Mouse (Mus musculus) MEL (cell line): ENCODE measurements around the gene Syne2. TPM values are rescaled to one million over a fixed set of nuclear protein-coding genes. Genes with fewer than 3 reads are reported as not detected.

ENCODE experiments used
- DNase-seq: peaks from one replicate; pipeline ENCODE4 v3.0.0; 2011; ENCODE audit warnings: low read depth, low spot score
- H3K27ac ChIP-seq: 2 replicates; pipeline ENCODE4 v1.5.1; 2012; ENCODE audit warnings: low read depth, mild to moderate bottlenecking, control low read depth, low read length, moderate library complexity; ENCODE audit not compliant: control insufficient read depth
- H3K27me3 ChIP-seq, 2 experiments: fragments of 150-350 bp in 1 of 2; sonication (generic) in 1 of 2; 2 replicates each; pipeline ENCODE4 v1.6.1; 2012; ENCODE audit warnings: low read length in 2 of 2, mild to moderate bottlenecking in 2 of 2, improper control_type of control experiment in 1 of 2, moderate library complexity in 1 of 2; ENCODE audit not compliant: insufficient read depth in 2 of 2, control insufficient read depth in 1 of 2
- H3K36me3 ChIP-seq, 2 experiments: 2 replicates each; pipeline ENCODE4 v1.6.1; 2012 to 2014; ENCODE audit warnings: low read length in 2 of 2, improper control_type of control experiment in 1 of 2, inconsistent platforms in 1 of 2, mild to moderate bottlenecking in 1 of 2; ENCODE audit not compliant: insufficient read depth in 2 of 2, control insufficient read depth in 1 of 2
- H3K4me1 ChIP-seq, 2 experiments: fragments of 150-350 bp in 1 of 2; sonication (generic) in 1 of 2; 2 replicates each; pipeline ENCODE4 v1.6.1; 2012; ENCODE audit warnings: low read length in 2 of 2, improper control_type of control experiment in 1 of 2, mild to moderate bottlenecking in 1 of 2; ENCODE audit not compliant: insufficient read depth in 2 of 2, control insufficient read depth in 1 of 2
- H3K4me3 ChIP-seq, 2 experiments: fragments of 150-350 bp in 1 of 2; sonication (generic) in 1 of 2; 2 replicates each; pipeline ENCODE4 v1.5.1; 2012; ENCODE audit warnings: low read depth in 2 of 2, low read length in 2 of 2, mild to moderate bottlenecking in 2 of 2, moderate library complexity in 2 of 2, control low read depth in 1 of 2, improper control_type of control experiment in 1 of 2; ENCODE audit not compliant: control insufficient read depth in 1 of 2, insufficient read depth in 1 of 2
- H3K79me2 ChIP-seq: 2 replicates; pipeline ENCODE4 v1.6.1; 2012; ENCODE audit warnings: mild to moderate bottlenecking, low read length, moderate library complexity; ENCODE audit not compliant: control insufficient read depth, poor library complexity, insufficient read depth
- H3K9ac ChIP-seq: 2 replicates; pipeline ENCODE4 v1.6.1; 2012; ENCODE audit warnings: low read depth, mild to moderate bottlenecking, control low read depth, low read length, moderate library complexity; ENCODE audit not compliant: control insufficient read depth, poor library complexity, severe bottlenecking
- H3K9me3 ChIP-seq: fragments of 150-350 bp; sonication (generic); replicated peaks from 2 replicates; pipeline ENCODE4 v1.6.1; 2012; ENCODE audit warnings: mild to moderate bottlenecking, low read length, improper control_type of control experiment, moderate library complexity; ENCODE audit not compliant: insufficient read depth
- BHLHE40 ChIP-seq: IDR thresholded peaks from 2 replicates; pipeline ENCODE4 v1.6.1; 2012; ENCODE audit warnings: low read depth, mild to moderate bottlenecking, inconsistent platforms, low read length, improper control_type of control experiment, borderline replicate concordance
- CHD1 ChIP-seq: IDR thresholded peaks from 2 replicates; pipeline ENCODE4 v1.6.1; 2012; ENCODE audit warnings: low read depth, mild to moderate bottlenecking, inconsistent platforms, low read length, improper control_type of control experiment
- CHD2 ChIP-seq: IDR thresholded peaks from 2 replicates; pipeline ENCODE4 v1.6.1; 2011; ENCODE audit warnings: low read length, improper control_type of control experiment
- ETS1 ChIP-seq: IDR thresholded peaks from 2 replicates; pipeline ENCODE4 v1.6.1; 2012; ENCODE audit warnings: low read depth, mild to moderate bottlenecking, inconsistent platforms, low read length, improper control_type of control experiment, moderate library complexity
- GABPA ChIP-seq: IDR thresholded peaks from 2 replicates; pipeline ENCODE4 v1.6.1; 2012; ENCODE audit warnings: low read depth, mild to moderate bottlenecking, inconsistent platforms, low read length, improper control_type of control experiment, moderate library complexity
- HCFC1 ChIP-seq: IDR thresholded peaks from 2 replicates; pipeline ENCODE4 v1.6.1; 2012; ENCODE audit warnings: low read depth, mild to moderate bottlenecking, inconsistent platforms, low read length, improper control_type of control experiment, moderate library complexity
- JUND ChIP-seq: IDR thresholded peaks from 2 replicates; pipeline ENCODE4 v1.6.1; 2011; ENCODE audit warnings: low read depth, mild to moderate bottlenecking, improper control_type of control experiment, low read length
- KAT2A ChIP-seq: conservative IDR thresholded peaks from 2 replicates; pipeline ENCODE4 v1.6.1; 2012; ENCODE audit warnings: low read depth, low read length, improper control_type of control experiment, inconsistent platforms
- MAFK ChIP-seq: IDR thresholded peaks from 2 replicates; pipeline ENCODE4 v1.6.1; 2011; ENCODE audit warnings: low read depth, mild to moderate bottlenecking, low read length, improper control_type of control experiment, borderline replicate concordance
- MAX ChIP-seq: IDR thresholded peaks from 2 replicates; pipeline ENCODE4 v1.6.1; 2011; ENCODE audit warnings: low read length, improper control_type of control experiment
- MAZ ChIP-seq: IDR thresholded peaks from 2 replicates; pipeline ENCODE4 v1.6.1; 2012; ENCODE audit warnings: low read depth, mild to moderate bottlenecking, inconsistent platforms, low read length, improper control_type of control experiment
- MXI1 ChIP-seq: IDR thresholded peaks from 2 replicates; pipeline ENCODE4 v1.6.1; 2011; ENCODE audit warnings: mild to moderate bottlenecking, low read depth, low read length, improper control_type of control experiment
- MYB ChIP-seq: IDR thresholded peaks from 2 replicates; pipeline ENCODE4 v1.6.1; 2011; ENCODE audit warnings: mild to moderate bottlenecking, low read depth, low read length, improper control_type of control experiment
- NRF1 ChIP-seq: IDR thresholded peaks from 2 replicates; pipeline ENCODE4 v1.6.1; 2014; ENCODE audit warnings: low read depth, mild to moderate bottlenecking, inconsistent platforms, low read length, improper control_type of control experiment, moderate library complexity; ENCODE audit not compliant: poor library complexity, insufficient read depth, severe bottlenecking
- POLR2A ChIP-seq, 2 experiments: IDR thresholded peaks; 2 replicates each; pipeline ENCODE4 v1.6.1; 2011 to 2012; ENCODE audit warnings: low read length in 2 of 2, mild to moderate bottlenecking in 2 of 2, control low read depth in 1 of 2, improper control_type of control experiment in 1 of 2, low read depth in 1 of 2, moderate library complexity in 1 of 2; ENCODE audit not compliant: control insufficient read depth in 1 of 2, insufficient read depth in 1 of 2, poor library complexity in 1 of 2
- POLR2AphosphoS2 ChIP-seq: IDR thresholded peaks from 2 replicates; pipeline ENCODE4 v1.6.1; 2011; ENCODE audit warnings: low read length, improper control_type of control experiment
- POLR2AphosphoS5 ChIP-seq: IDR thresholded peaks from 2 replicates; pipeline ENCODE4 v1.6.1; 2012; ENCODE audit warnings: low read depth, borderline replicate concordance, mild to moderate bottlenecking, inconsistent platforms, low read length, moderate library complexity, mixed read lengths
- RAD21 ChIP-seq: IDR thresholded peaks from 2 replicates; pipeline ENCODE4 v1.6.1; 2011; ENCODE audit warnings: mild to moderate bottlenecking, low read depth, low read length, improper control_type of control experiment
- RCOR1 ChIP-seq: IDR thresholded peaks from 2 replicates; pipeline ENCODE4 v1.6.1; 2012; ENCODE audit warnings: low read depth, mild to moderate bottlenecking, inconsistent platforms, low read length, improper control_type of control experiment
- SMC3 ChIP-seq: IDR thresholded peaks from 2 replicates; pipeline ENCODE4 v1.6.1; 2011; ENCODE audit warnings: low read depth, low read length, improper control_type of control experiment
- UBTF ChIP-seq: IDR thresholded peaks from 2 replicates; pipeline ENCODE4 v1.6.1; 2012; ENCODE audit warnings: low read depth, mild to moderate bottlenecking, inconsistent platforms, low read length, improper control_type of control experiment, moderate library complexity, borderline replicate concordance; ENCODE audit not compliant: insufficient read depth
- USF2 ChIP-seq, 2 experiments: IDR thresholded peaks; 2 replicates each; pipeline ENCODE4 v1.6.1; 2011 to 2012; ENCODE audit warnings: improper control_type of control experiment in 2 of 2, low read length in 2 of 2, borderline replicate concordance in 1 of 2, inconsistent platforms in 1 of 2, low read depth in 1 of 2, mild to moderate bottlenecking in 1 of 2; ENCODE audit not compliant: insufficient read depth in 1 of 2
- ZC3H11A ChIP-seq: IDR thresholded peaks from 2 replicates; pipeline ENCODE4 v1.6.1; 2012; ENCODE audit warnings: low read depth, mild to moderate bottlenecking, inconsistent platforms, low read length, improper control_type of control experiment
- ZMIZ1 ChIP-seq: IDR thresholded peaks from 2 replicates; pipeline ENCODE4 v1.6.1; 2012; ENCODE audit warnings: low read depth, mild to moderate bottlenecking, inconsistent platforms, low read length, improper control_type of control experiment, moderate library complexity
- polyA plus RNA-seq, 2 experiments: library from polyadenylated mRNA; stranded (reverse) in 1 of 2; unstranded in 1 of 2; fragments of >175 nt in 1 of 2; fragments of >200 nt in 1 of 2; gene quantifications; 2 replicates each; pipeline versions ENCODE4 v1.2.1 to v1.2.4; 2012; ENCODE audit warnings: low replicate concordance in 2 of 2, low read depth in 1 of 2; ENCODE audit not compliant: insufficient read length in 2 of 2, insufficient read depth in 1 of 2, missing spikeins in 1 of 2
- total RNA-seq: library from RNA; depleted of rRNA; stranded (reverse); fragments of 300-350 nt; gene quantifications from 2 replicates; pipeline ENCODE4 v1.2.3, GENCODE M21; 2012

Syne2 gene
- total and polyA plus RNA-seq, 3 experiments: 0.06 to 0.15 TPM; not detected in 1

DNA sequence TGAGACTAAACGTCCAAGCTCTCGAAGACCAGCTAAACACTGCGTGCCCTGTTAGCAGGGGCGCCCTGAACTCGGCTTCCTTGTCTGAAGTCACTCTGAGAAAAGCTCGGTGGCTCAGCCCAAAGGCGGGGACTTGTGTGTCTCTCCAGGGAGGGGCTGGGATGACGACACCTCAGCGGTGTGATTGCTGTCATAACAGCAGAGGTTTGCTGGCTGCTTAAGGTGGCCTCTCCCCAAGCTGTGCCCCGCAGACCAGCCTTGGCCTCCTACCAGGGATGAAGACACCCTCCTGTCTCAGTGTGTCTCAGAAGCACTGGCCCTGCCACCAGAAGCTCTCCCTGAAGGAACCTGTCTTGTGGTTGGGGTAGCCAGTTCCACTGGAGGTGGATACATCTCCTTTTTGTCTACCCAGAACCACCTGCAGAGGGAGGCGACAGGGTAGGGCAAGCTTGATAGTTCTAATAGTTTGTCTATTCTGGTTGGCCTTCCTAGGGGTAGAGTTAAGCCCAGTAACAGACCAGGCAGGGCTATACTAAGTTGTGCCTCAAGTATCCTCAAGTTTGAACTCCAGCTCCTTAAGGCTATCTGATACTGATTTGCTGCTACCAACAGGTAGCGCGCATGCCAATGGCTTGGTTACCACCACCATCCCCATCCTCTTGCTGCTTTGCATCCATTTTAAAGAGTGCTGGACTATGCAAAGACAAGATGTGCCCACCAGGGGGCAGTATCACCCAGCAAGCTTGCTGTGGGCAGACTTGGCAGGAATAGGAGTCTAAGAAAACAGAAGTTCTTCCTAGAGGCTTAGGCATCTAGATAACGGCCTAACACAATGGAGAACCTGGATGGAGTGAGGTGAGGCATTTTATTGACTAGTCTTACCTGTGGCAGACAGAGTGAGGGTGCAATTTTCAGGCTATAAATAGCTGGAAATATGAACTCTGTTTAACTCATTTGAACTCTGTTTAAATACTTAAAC lies 198.5 kb downstream of the Syne2 start (continued):
- peak; percentile 29; the same call in 1 of the 2 replicates for TF ChIP-seq HCFC1
- TF ChIP-seq RCOR1: peak; percentile 63
- no peak for TF ChIP-seq POLR2AphosphoS2
- TF ChIP-seq MXI1: no peak
- no peak for TF ChIP-seq USF2 (IDR thresholded peaks at IDR 0.05; ENCODE audit: borderline replicate concordance in 1 of 2, insufficient read depth in 1 of 2, low read depth in 1 of 2, low read length in 2 of 2)
- no peak for TF ChIP-seq BHLHE40
- TF ChIP-seq ZMIZ1: 0 out of 2 replicates have a peak, but pooled peaks have one; percentile 32
- no peak for TF ChIP-seq MAX
- no peak for TF ChIP-seq MAZ
- TF ChIP-seq POLR2A (IDR thresholded peaks at IDR 0.05; ENCODE audit: control insufficient read depth in 1 of 2, insufficient read depth in 1 of 2, low read depth in 1 of 2, low read length in 2 of 2, poor library complexity in 1 of 2): no peak
- TF ChIP-seq RAD21: peak; percentile 98
- no peak for TF ChIP-seq CHD1
- peak; percentile 35; the same call in 1 of the 2 replicates for TF ChIP-seq MYB
- TF ChIP-seq NRF1: no peak
- no peak for TF ChIP-seq GABPA
- no peak for TF ChIP-seq POLR2AphosphoS5
- no peak for TF ChIP-seq ETS1
- TF ChIP-seq ZC3H11A: peak; percentile 95
- TF ChIP-seq, all 39 proteins: peak for 15

DNA sequence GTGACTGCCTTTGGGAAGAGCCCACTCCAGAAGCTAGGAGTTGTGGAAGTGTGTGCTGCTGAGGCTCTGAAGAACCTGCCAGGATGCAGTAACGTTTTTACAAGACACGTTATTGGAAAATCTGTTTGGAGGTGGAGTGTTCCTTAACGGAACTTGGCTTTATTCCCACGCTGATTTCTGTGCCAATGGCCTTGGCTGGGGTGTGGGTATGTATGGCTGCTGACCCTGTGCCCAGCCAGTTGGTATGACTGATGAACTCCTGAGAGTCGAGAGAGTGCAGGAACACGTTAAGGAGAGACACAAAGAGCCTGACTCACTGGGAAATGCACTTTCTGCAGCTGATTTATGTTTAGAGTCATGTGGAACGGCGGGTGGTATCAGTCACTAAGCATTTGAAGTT lies 200.7 kb downstream of the Syne2 start:
- no peak overlapping the region for H3K9ac ChIP-seq
- no peaks in the 10 kb centered on the region for H3K4me1 ChIP-seq
- H3K27ac ChIP-seq: no peak overlapping the region
- TF ChIP-seq POLR2A (IDR thresholded peaks at IDR 0.05; ENCODE audit: control insufficient read depth in 1 of 2, insufficient read depth in 1 of 2, low read depth in 1 of 2, low read length in 2 of 2, poor library complexity in 1 of 2) (no peak), UBTF (no peak), RAD21 (no peak), SMC3 (no peak), JUND (no peak), CHD1 (no peak), CHD2 (no peak), MYB (no peak), MAFK (no peak), KAT2A (no peak), GABPA (no peak)
- no peak for DNase-seq
- no peaks in the 10 kb centered on the region for H3K36me3 ChIP-seq
- no peaks in the 10 kb centered on the region for H3K79me2 ChIP-seq
- no peak overlapping the region for H3K4me3 ChIP-seq
- H3K9me3 ChIP-seq: no peaks in the 10 kb centered on the region
- peaks cover 0 to 4% of the 10 kb centered on the region in 2 experiments; a peak in 2 of 4 replicates for H3K27me3 ChIP-seq
